Mouse (Mus musculus): ENCODE measurements around the gene Wbp11. TPM values are rescaled to one million over a fixed set of nuclear protein-coding genes. Genes with fewer than 3 reads are reported as not detected.
"Not testable (repeated sequence)": the region's sequence is repeated elsewhere in the genome, so short reads cannot be mapped to it uniquely, and the experiment has no call there.

Wbp11 gene
- polyA plus RNA-seq, 1 experiment from 2014 or later, result 72.3 TPM

GRCm38 (mm10) chr6:136803739-136804633, 24.0 kb downstream of the Wbp11 start, which contains the start of gene Hist4h4:
Gene Hist4h4 (minus strand): TSS chr6:136804415.
- peak within 1 kb of the TSS; percentile 83 for H3K4me3 ChIP-seq (ENCODE audit: low read depth, low read length)
- peak within 1 kb of the TSS; percentile 100 for H3K27ac ChIP-seq (ENCODE audit: low read depth, low read length)
- ATAC-seq (ENCODE audit: low read depth), result peak; percentile 75
- H3K4me2 ChIP-seq (ENCODE audit: low read depth, low read length), result peak within 1 kb of the TSS; percentile 78
- no peaks in the 10 kb centered on the region for H3K9me3 ChIP-seq (ENCODE audit: control insufficient read depth, low read length)
- under 1% methylated on average over 50 of the region's 50 CpGs for WGBS
- H3K9ac ChIP-seq (replicated peaks; ENCODE audit: low read depth, low read length), result peak within 1 kb of the TSS; percentile 96
- H3K4me1 ChIP-seq (ENCODE audit: control insufficient read depth, insufficient read depth, low read length), result peaks cover 13% of the 10 kb centered on the region; the same call in 1 of the 2 replicates
- no peaks in the 10 kb centered on the region for H3K27me3 ChIP-seq (ENCODE audit: control insufficient read depth, insufficient read depth, low read length)
- H3K36me3 ChIP-seq (ENCODE audit: control insufficient read depth, insufficient read depth, low read length), result no peaks in the 10 kb centered on the region

- Histone ChIP-seq H3K9me3 (ENCODE audit: control insufficient read depth, low read length) (no peaks in the 10 kb centered on the region), H3K9ac (replicated peaks; ENCODE audit: low read depth, low read length) (peak overlapping the region; percentile 96), H3K36me3 (ENCODE audit: control insufficient read depth, insufficient read depth, low read length) (no peaks in the 10 kb centered on the region), H3K4me2 (ENCODE audit: low read depth, low read length) (peak overlapping the region; percentile 78), H3K4me3 (ENCODE audit: low read depth, low read length) (peak overlapping the region; percentile 83), H3K4me1 (ENCODE audit: control insufficient read depth, insufficient read depth, low read length) (peaks cover 10% of the 10 kb centered on the region; the same call in 1 of the 2 replicates), H3K27me3 (ENCODE audit: control insufficient read depth, insufficient read depth, low read length) (no peaks in the 10 kb centered on the region), H3K27ac (ENCODE audit: low read depth, low read length) (peak overlapping the region; percentile 100)
- no peak for ATAC-seq (ENCODE audit: low read depth)
- 31% methylated on average over 12 of the region's 12 CpGs for WGBS
These were observed 24.8 kb downstream of the Wbp11 start for GRCm38 (mm10) chr6:136803093-136803738.

GRCm38 (mm10) chr6:136801274-136801673, 26.8 kb downstream of the Wbp11 start:
- Histone ChIP-seq H3K4me3 (ENCODE audit: low read depth, low read length) (no peak overlapping the region), H3K9me3 (ENCODE audit: control insufficient read depth, low read length) (no peaks in the 10 kb centered on the region), H3K4me2 (ENCODE audit: low read depth, low read length) (no peak overlapping the region), H3K27me3 (ENCODE audit: control insufficient read depth, insufficient read depth, low read length) (no peaks in the 10 kb centered on the region), H3K9ac (replicated peaks; ENCODE audit: low read depth, low read length) (no peak overlapping the region), H3K4me1 (ENCODE audit: control insufficient read depth, insufficient read depth, low read length) (peaks cover 6% of the 10 kb centered on the region; the same call in 1 of the 2 replicates), H3K36me3 (ENCODE audit: control insufficient read depth, insufficient read depth, low read length) (no peaks in the 10 kb centered on the region), H3K27ac (ENCODE audit: low read depth, low read length) (no peak overlapping the region)
- 87% methylated on average over 6 of the region's 6 CpGs for WGBS
- ATAC-seq (ENCODE audit: low read depth), result no peak

GRCm38 (mm10) chr6:136800710-136801109, 27.3 kb downstream of the Wbp11 start:
- no peaks in the 10 kb centered on the region for H3K27me3 ChIP-seq (ENCODE audit: control insufficient read depth, insufficient read depth, low read length)
- H3K4me1 ChIP-seq (ENCODE audit: control insufficient read depth, insufficient read depth, low read length), result peaks cover 6% of the 10 kb centered on the region; the same call in 1 of the 2 replicates
- H3K4me3 ChIP-seq (ENCODE audit: low read depth, low read length), result no peak overlapping the region
- H3K9me3 ChIP-seq (ENCODE audit: control insufficient read depth, low read length), result no peaks in the 10 kb centered on the region
- H3K27ac ChIP-seq (ENCODE audit: low read depth, low read length), result no peak overlapping the region
- H3K4me2 ChIP-seq (ENCODE audit: low read depth, low read length), result no peak overlapping the region
- H3K9ac ChIP-seq (replicated peaks; ENCODE audit: low read depth, low read length), result no peak overlapping the region
- ATAC-seq (ENCODE audit: low read depth), result no peak
- no peaks in the 10 kb centered on the region for H3K36me3 ChIP-seq (ENCODE audit: control insufficient read depth, insufficient read depth, low read length)
- 96% methylated on average over 8 of the region's 8 CpGs for WGBS

GRCm38 (mm10) chr6:136797874-136798693, 29.9 kb downstream of the Wbp11 start:
- 94% methylated on average over 3 of the region's 3 CpGs for WGBS
- not testable (repeated sequence) for H3K9me3 ChIP-seq (ENCODE audit: control insufficient read depth, low read length)

GRCm38 (mm10) chr6:136795850-136796249, 32.2 kb downstream of the Wbp11 start:
- Histone ChIP-seq H3K4me3 (ENCODE audit: low read depth, low read length) (no peak overlapping the region), H3K27ac (ENCODE audit: low read depth, low read length) (no peak overlapping the region), H3K36me3 (ENCODE audit: control insufficient read depth, insufficient read depth, low read length) (no peaks in the 10 kb centered on the region), H3K4me1 (ENCODE audit: control insufficient read depth, insufficient read depth, low read length) (no peaks in the 10 kb centered on the region), H3K9me3 (ENCODE audit: control insufficient read depth, low read length) (no peaks in the 10 kb centered on the region), H3K4me2 (ENCODE audit: low read depth, low read length) (no peak overlapping the region), H3K27me3 (ENCODE audit: control insufficient read depth, insufficient read depth, low read length) (no peaks in the 10 kb centered on the region), H3K9ac (replicated peaks; ENCODE audit: low read depth, low read length) (no peak overlapping the region)
- ATAC-seq (ENCODE audit: low read depth), result no peak
- WGBS, result 32% methylated on average over 6 of the region's 6 CpGs

More at GRCm38 (mm10) chr6:136797874-136798693, 29.9 kb downstream of the Wbp11 start:
- H3K9ac ChIP-seq (replicated peaks; ENCODE audit: low read depth, low read length); H3K36me3 ChIP-seq (ENCODE audit: control insufficient read depth, insufficient read depth, low read length); H3K4me1 ChIP-seq (ENCODE audit: control insufficient read depth, insufficient read depth, low read length); H3K27me3 ChIP-seq (ENCODE audit: control insufficient read depth, insufficient read depth, low read length); H3K27ac ChIP-seq (ENCODE audit: low read depth, low read length); H3K4me3 ChIP-seq (ENCODE audit: low read depth, low read length); H3K4me2 ChIP-seq (ENCODE audit: low read depth, low read length); ATAC-seq (ENCODE audit: low read depth): not testable (repeated sequence)

- no peak overlapping the region for H3K27ac ChIP-seq (ENCODE audit: low read depth, low read length)
- H3K4me1 ChIP-seq (ENCODE audit: control insufficient read depth, insufficient read depth, low read length), result no peaks in the 10 kb centered on the region
- H3K9ac ChIP-seq (replicated peaks; ENCODE audit: low read depth, low read length), result no peak overlapping the region
- no peak for ATAC-seq (ENCODE audit: low read depth)
- H3K9me3 ChIP-seq (ENCODE audit: control insufficient read depth, low read length), result no peaks in the 10 kb centered on the region
- H3K4me3 ChIP-seq (ENCODE audit: low read depth, low read length), result no peak overlapping the region
- no peaks in the 10 kb centered on the region for H3K36me3 ChIP-seq (ENCODE audit: control insufficient read depth, insufficient read depth, low read length)
- H3K27me3 ChIP-seq (ENCODE audit: control insufficient read depth, insufficient read depth, low read length), result no peaks in the 10 kb centered on the region
- H3K4me2 ChIP-seq (ENCODE audit: low read depth, low read length), result no peak overlapping the region
- WGBS, result 68% methylated on average over 1 of the region's 1 CpGs
These were observed 32.9 kb downstream of the Wbp11 start for GRCm38 (mm10) chr6:136795110-136795509.

- H3K9ac ChIP-seq (replicated peaks; ENCODE audit: low read depth, low read length), result no peak overlapping the region; the same call in 1 of the 2 replicates
- H3K4me3 ChIP-seq (ENCODE audit: low read depth, low read length), result peak overlapping the region; percentile 18; the same call in 1 of the 2 replicates
- no peaks in the 10 kb centered on the region for H3K36me3 ChIP-seq (ENCODE audit: control insufficient read depth, insufficient read depth, low read length)
- no peaks in the 10 kb centered on the region for H3K27me3 ChIP-seq (ENCODE audit: control insufficient read depth, insufficient read depth, low read length)
- no peaks in the 10 kb centered on the region for H3K4me1 ChIP-seq (ENCODE audit: control insufficient read depth, insufficient read depth, low read length)
- no peak overlapping the region for H3K27ac ChIP-seq (ENCODE audit: low read depth, low read length)
- ATAC-seq (ENCODE audit: low read depth), result peak; percentile 45; the same call in 1 of the 2 replicates
- 1% methylated on average over 19 of the region's 24 CpGs for WGBS
- no peaks in the 10 kb centered on the region for H3K9me3 ChIP-seq (ENCODE audit: control insufficient read depth, low read length)
- peak overlapping the region; percentile 47 for H3K4me2 ChIP-seq (ENCODE audit: low read depth, low read length)
These were observed 34.1 kb downstream of the Wbp11 start for GRCm38 (mm10) chr6:136793831-136794525.

Measured in neural tube, embryonic 14.5 days (tissue).